Mouse (Mus musculus) lung, adult 2 months (tissue): ENCODE results near the gene Rpl36-ps4. TPM values are rescaled to one million over a fixed set of nuclear protein-coding genes. Genes with fewer than 3 reads are reported as not detected.
"Not testable (repeated sequence)": the region's sequence is repeated elsewhere in the genome, so short reads cannot be mapped to it uniquely, and the experiment has no call there.

ENCODE experiments used
- DNase-seq: peaks from one replicate; pipeline ENCODE4 v3.0.0; 2022
- H3K4me1 ChIP-seq: fragments of 200-500 bp; 2 replicates; pipeline ENCODE4 v1.6.1; 2011; ENCODE audit warnings: low read length; ENCODE audit not compliant: control insufficient read depth, insufficient read depth
- H3K4me3 ChIP-seq: fragments of 200-500 bp; replicated peaks from 2 replicates; pipeline ENCODE3; 2011; ENCODE audit warnings: low read depth, mild to moderate bottlenecking, control low read depth, low read length; ENCODE audit errors: extremely low read depth
- CTCF ChIP-seq: fragments of 200-500 bp; IDR thresholded peaks from 2 replicates; pipeline ENCODE4 v1.5.1; 2011; ENCODE audit warnings: mild to moderate bottlenecking, low read length, control low read depth; ENCODE audit not compliant: insufficient read depth
- POLR2A ChIP-seq: fragments of 200-500 bp; IDR thresholded peaks from 2 replicates; pipeline ENCODE4 v1.6.1; 2011; ENCODE audit warnings: low read depth, mild to moderate bottlenecking, control low read depth, low read length, borderline replicate concordance; ENCODE audit errors: extremely low read depth
- WGBS: fragments of 180-500 bp; shearing (Covaris S2); methylation state at CpG from one replicate; pipeline ENCODE4 v1.1.7; 2018; 5-methylcytosine and 5-hydroxymethylcytosine counted together
- polyA plus RNA-seq: library from polyadenylated mRNA; depleted of rRNA; stranded (reverse); fragments of >200 nt; gene quantifications from 2 replicates; pipeline ENCODE4 v1.2.3, GENCODE M21; 2012; rRNA removed

The Rpl36-ps4 gene
- polyA plus RNA-seq, 1 experiment: not detected

DNA sequence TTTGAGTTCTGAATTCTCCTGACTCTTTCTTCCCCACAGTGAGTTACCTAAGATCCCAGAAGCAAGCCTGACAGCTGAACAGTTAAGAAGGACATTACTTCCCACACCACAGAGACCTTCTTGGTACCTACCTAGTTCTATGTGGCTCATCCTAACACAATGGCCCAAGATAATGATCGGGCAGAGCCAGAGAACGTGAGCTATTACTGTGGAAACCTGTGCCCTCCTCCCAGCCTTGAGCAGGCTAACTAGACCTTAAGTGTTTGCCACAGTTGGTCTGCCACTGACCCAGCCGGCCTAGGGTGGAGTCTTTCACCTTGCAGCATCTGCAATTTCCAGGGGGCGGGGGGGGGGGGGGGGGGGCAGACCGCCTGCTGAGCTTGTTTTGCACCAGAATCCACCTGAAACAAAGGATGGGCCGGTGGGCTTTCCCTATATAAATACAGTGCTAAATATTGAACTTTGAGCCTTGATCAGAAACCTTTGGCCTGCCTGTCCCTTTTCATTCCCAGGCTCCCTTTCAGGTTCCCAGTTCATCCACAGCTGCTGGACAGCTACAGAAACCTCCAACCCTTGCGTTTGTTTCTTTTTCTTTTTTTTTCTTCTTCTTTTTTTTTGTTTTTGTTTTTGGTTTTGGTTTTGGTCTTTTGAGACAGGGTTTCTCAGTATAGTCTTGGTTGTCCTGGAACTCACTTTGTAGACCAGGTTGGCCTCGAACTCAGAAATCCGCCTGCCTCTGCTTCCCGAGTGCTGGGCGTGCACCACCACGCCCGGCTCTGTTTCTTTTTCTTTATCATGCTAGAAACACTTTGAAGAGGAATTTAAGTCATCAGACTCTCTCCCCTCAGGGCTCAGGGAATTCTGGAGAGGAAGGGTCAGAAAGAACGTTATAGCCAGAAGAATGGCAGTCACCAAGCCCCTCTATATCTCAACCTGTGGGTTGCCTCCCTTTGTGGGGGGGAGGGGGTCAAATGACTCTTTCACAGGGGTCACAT lies 42.6 kb downstream of the Rpl36-ps4 start:
- Histone ChIP-seq H3K4me1 (no peaks in the 10 kb centered on the region), H3K4me3 (no peak overlapping the region)
- no peak for TF ChIP-seq CTCF
- no peak for TF ChIP-seq POLR2A
- WGBS: 86% methylated on average over 14 of the region's 14 CpGs
- DNase-seq: no peak

DNA sequence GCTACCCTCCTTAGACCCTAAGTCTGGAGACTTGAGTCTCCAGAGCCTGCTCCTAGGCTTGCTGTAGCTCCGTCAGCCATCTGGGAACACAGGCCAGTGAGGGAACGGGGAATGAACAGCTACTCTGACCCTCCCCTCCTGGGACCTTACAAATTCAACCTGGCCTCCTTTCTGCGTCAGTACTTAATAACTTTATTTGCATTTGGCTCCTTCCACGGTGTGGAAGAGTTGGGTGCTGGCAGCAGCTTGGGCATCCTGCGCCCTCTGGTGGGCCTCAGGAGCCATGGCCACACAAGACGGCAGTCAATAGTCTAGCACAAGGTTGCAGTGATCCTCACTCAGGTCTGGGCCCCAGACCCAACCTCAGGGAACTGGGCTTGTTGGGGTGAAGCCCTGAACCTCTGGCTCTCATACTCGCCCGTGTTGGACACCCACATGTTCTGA lies 47.7 kb downstream of the Rpl36-ps4 start:
- WGBS: 36% methylated on average over 6 of the region's 8 CpGs

More for the DNA sequence above, 47.7 kb downstream of the Rpl36-ps4 start:
- DNase-seq: peak; percentile 21
- H3K4me1 ChIP-seq, H3K4me3 ChIP-seq: not testable (repeated sequence)

Other genes with a start within 250 kb of the Rpl36-ps4 start
- gene Msh2, start 248.6 kb upstream of the Rpl36-ps4 start, polyA plus RNA-seq: 6.2 and 7.1 TPM in 2 replicates
- 6.7 and 11.1 TPM in 2 replicates for gene Kcnk12, start 123.0 kb upstream of the Rpl36-ps4 start, polyA plus RNA-seq
- 2.0 and 3.2 TPM in 2 replicates for gene Msh6, start 54.1 kb downstream of the Rpl36-ps4 start, polyA plus RNA-seq
- gene Fbxo11, start 144.3 kb downstream of the Rpl36-ps4 start, polyA plus RNA-seq: 17.9 and 37.7 TPM in 2 replicates